Mouse (Mus musculus): Measurements from ENCODE around the gene Mrps10. TPM values are rescaled to one million over a fixed set of nuclear protein-coding genes. Genes with fewer than 3 reads are reported as not detected.
"Not testable (repeated sequence)": the region's sequence is repeated elsewhere in the genome, so short reads cannot be mapped to it uniquely, and the experiment has no call there.

The Mrps10 gene
- polyA plus RNA-seq (2012; rRNA removed), result 21.0 and 21.9 TPM in 2 replicates

GRCm38 (mm10) chr17:47368401-47369086 is at the start of gene Mrps10:
Gene Mrps10, plus strand, starts transcription at chr17:47368887.
- 2% methylated on average over 35 of the region's 35 CpGs for WGBS
- DNase-seq (ENCODE audit: low read depth, low spot score), result peak; percentile 71

GRCm38 (mm10) chr17:47318972-47319625 is 49.6 kb upstream of the Mrps10 start:
- WGBS, result 84% methylated on average over 20 of the region's 20 CpGs
- DNase-seq (ENCODE audit: low read depth, low spot score), result no peak

- DNase-seq (ENCODE audit: low read depth, low spot score), result no peak
- WGBS, result 89% methylated on average over 12 of the region's 12 CpGs
Measured at GRCm38 (mm10) chr17:47319761-47320160, 48.9 kb upstream of the Mrps10 start.

- no peak for DNase-seq (ENCODE audit: low read depth, low spot score)
- WGBS, result 72% methylated on average over 22 of the region's 22 CpGs
Measured at GRCm38 (mm10) chr17:47322128-47322990, 46.3 kb upstream of the Mrps10 start.

- no peak for DNase-seq (ENCODE audit: low read depth, low spot score)
- WGBS, result 68% methylated on average over 6 of the region's 6 CpGs
Measured at GRCm38 (mm10) chr17:47322991-47323295, 45.7 kb upstream of the Mrps10 start.

DNA sequence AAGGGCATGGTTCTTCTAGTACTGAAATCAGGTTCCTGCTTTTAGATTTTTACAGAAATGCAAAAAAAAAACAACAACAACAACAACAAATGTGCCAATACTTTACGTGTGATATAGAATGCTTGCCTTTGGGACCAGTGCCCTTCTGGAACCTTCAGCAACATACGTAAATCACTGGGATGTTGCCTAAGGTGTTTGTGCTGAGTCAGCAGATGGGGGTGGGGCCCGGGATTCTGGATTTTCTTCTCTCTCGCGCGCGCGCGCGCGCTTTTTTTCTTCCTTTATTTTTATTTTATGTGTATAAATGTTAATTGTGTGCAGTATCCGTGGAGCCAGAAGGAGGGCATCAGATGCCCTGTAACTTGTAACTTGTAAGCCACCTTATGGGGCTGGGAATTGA is 41.1 kb upstream of the Mrps10 start:
- WGBS, result 90% methylated on average over 12 of the region's 12 CpGs
- no peak for DNase-seq (ENCODE audit: low read depth, low spot score)

- no peak for DNase-seq (ENCODE audit: low read depth, low spot score)
- 60% methylated on average over 7 of the region's 7 CpGs for WGBS
Measured at GRCm38 (mm10) chr17:47327969-47328368, 40.7 kb upstream of the Mrps10 start.

GRCm38 (mm10) chr17:47328552-47329343 is 39.9 kb upstream of the Mrps10 start:
- 51% methylated on average over 26 of the region's 26 CpGs for WGBS
- no peak for DNase-seq (ENCODE audit: low read depth, low spot score)

GRCm38 (mm10) chr17:47330616-47331015 is 38.1 kb upstream of the Mrps10 start:
- DNase-seq (ENCODE audit: low read depth, low spot score), result no peak
- 83% methylated on average over 9 of the region's 9 CpGs for WGBS

DNA sequence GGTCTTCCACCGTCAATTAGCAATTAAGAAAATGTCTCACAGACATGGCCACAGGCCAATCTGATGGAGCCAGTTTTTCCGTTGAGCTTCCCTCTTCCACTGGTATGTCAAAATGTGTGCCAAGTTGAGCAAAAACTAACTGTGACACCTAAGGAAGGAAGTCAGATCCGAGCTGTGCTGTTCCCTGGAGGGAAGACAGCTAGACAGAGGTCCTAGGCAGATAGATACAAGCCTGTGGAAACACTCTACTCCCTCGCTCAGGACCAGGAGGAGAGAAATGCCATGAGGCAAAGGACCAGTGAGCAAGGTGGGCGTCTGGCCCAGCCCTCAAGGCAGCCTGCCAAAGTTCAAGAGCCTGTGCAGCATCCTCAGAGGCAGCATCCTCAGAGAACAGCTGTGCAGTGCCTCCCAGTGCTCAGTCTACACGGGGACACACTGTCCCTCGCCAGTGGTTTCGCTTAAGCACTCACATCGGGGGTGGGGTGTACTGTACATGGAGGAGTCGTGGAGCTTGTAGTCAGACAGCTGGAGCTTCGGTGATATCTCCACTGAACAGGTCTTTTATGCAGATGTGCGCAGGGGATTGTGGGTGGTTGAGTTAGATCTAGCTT is 36.6 kb upstream of the Mrps10 start:
- no peak for DNase-seq (ENCODE audit: low read depth, low spot score)
- 49% methylated on average over 12 of the region's 12 CpGs for WGBS

GRCm38 (mm10) chr17:47332664-47333063 is 36.0 kb upstream of the Mrps10 start:
- 19% methylated on average over 5 of the region's 5 CpGs for whole genome bisulfite sequencing
- DNase-seq (ENCODE audit: low read depth, low spot score), result not testable (repeated sequence)

- no peak for DNase-seq (ENCODE audit: low read depth, low spot score)
- WGBS, result 74% methylated on average over 2 of the region's 2 CpGs
Measured at GRCm38 (mm10) chr17:47333409-47333808, 35.3 kb upstream of the Mrps10 start.

- 91% methylated on average over 2 of the region's 2 CpGs for WGBS
- DNase-seq (ENCODE audit: low read depth, low spot score), result no peak
Measured at GRCm38 (mm10) chr17:47343121-47343520, 25.6 kb upstream of the Mrps10 start.

- WGBS, result 94% methylated on average over 3 of the region's 3 CpGs
- DNase-seq (ENCODE audit: low read depth, low spot score), result no peak
Measured at GRCm38 (mm10) chr17:47349721-47350319, 18.9 kb upstream of the Mrps10 start.

GRCm38 (mm10) chr17:47359964-47360363 is 8.7 kb upstream of the Mrps10 start:
- DNase-seq (ENCODE audit: low read depth, low spot score), result peak; percentile 31
- WGBS, result 31% methylated on average over 6 of the region's 6 CpGs

- 77% methylated on average over 11 of the region's 11 CpGs for WGBS
- no peak for DNase-seq (ENCODE audit: low read depth, low spot score)
Measured at GRCm38 (mm10) chr17:47361343-47361742, 7.3 kb upstream of the Mrps10 start.

DNA sequence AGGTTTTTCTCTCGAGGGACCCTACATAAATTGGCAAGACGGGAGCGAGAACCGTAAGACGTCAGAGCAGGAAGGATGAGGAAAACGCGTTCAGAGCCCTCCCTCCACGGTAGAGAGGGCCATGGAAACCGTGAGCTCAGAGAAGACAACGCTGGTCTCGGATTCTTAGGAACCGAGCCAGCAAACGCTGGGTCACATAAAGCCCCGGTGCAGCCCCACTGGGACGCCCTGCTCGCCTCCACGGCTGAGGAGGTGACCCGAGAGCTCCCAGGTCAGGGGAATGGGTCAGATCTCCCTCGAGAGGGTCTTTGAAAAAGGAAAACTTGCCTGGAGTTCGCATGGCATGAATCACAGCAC is 378 bp downstream of the Mrps10 start:
- WGBS, result 1% methylated on average over 20 of the region's 20 CpGs
- no peak for DNase-seq (ENCODE audit: low read depth, low spot score)

- 3% methylated on average over 4 of the region's 4 CpGs for WGBS
- DNase-seq (ENCODE audit: low read depth, low spot score), result peak; percentile 53
Measured at GRCm38 (mm10) chr17:47371451-47371850, 2.8 kb downstream of the Mrps10 start.

- 86% methylated on average over 6 of the region's 6 CpGs for WGBS
- DNase-seq (ENCODE audit: low read depth, low spot score), result no peak
Measured at GRCm38 (mm10) chr17:47373991-47374390, 5.3 kb downstream of the Mrps10 start.
